ENCODE assay signal across 10 mouse cellular contexts in genomic region chr7:98415550-98415949, GRCm38 (mm10). TPM values are rescaled to one million over a fixed set of nuclear protein-coding genes. Genes with fewer than 3 reads are reported as not detected.
DNase-seq lines count a peak whose midpoint lies in the region; ATAC-seq lines count a peak whose summit lies in the region.
"Had no signal": no experiment of that assay in that cellular context is flagged by ENCODE, and none has a peak within 500 bp of the region (broad histone marks: within the 10 kb centered on the region; RNA-seq: fewer than 3 reads in every experiment).

No protein-coding gene starts in this region.

- H3K4me2 ChIP-seq in heart, embryonic 14.5 days (ENCODE audit: low read length), result no peak overlapping the region

- H3K4me3 ChIP-seq in heart, embryonic 14.5 days (ENCODE audit: control insufficient read depth in 1 of 2, insufficient read depth in 1 of 2, low read depth in 1 of 2, low read length in 2 of 2), result no peak overlapping the region
- H3K4me3 ChIP-seq: heart, adult 2 months had no signal

- 11% methylated on average over 3 of the region's 3 CpGs for WGBS in heart, embryonic 14.5 days

- no peaks in the 10 kb centered on the region for H3K27me3 ChIP-seq in heart, embryonic 14.5 days (ENCODE audit: control insufficient read depth, insufficient read depth, low read length)

- no peak overlapping the region for H3K9ac ChIP-seq in heart, embryonic 14.5 days (ENCODE audit: low read length)

- no peaks in the 10 kb centered on the region for H3K36me3 ChIP-seq in heart, embryonic 14.5 days (ENCODE audit: control insufficient read depth, insufficient read depth, low read length)

- no peaks in the 10 kb centered on the region for H3K9me3 ChIP-seq in heart, embryonic 14.5 days (ENCODE audit: control insufficient read depth, low read length)

- peak; percentile 35 for DNase-seq in gastrocnemius, postnatal 14 days
- DNase-seq in gastrocnemius, postnatal 10 days, result no peak
- DNase-seq in adrenal gland, postnatal 36 days, result peak; percentile 37 to 42
- DNase-seq in layer of hippocampus, adult 11-12 months (ENCODE audit: low spot score), result no peak
- DNase-seq in T-cell, adult 2 months (ENCODE audit: low spot score), result no peak
- DNase-seq in cerebellum, adult 9-10 months, result no peak
- DNase-seq: retina, postnatal 1 day had no signal

- H3K27ac ChIP-seq in heart, embryonic 14.5 days (replicated peaks in 1 of 2; ENCODE audit: control insufficient read depth in 1 of 2, insufficient read depth in 1 of 2, low read depth in 2 of 2, low read length in 2 of 2), result peak overlapping the region; percentile 55 to 71; a peak in 3 of 4 replicates
- H3K27ac ChIP-seq: heart, adult 2 months had no signal

- H3K4me1 ChIP-seq in heart, embryonic 14.5 days (ENCODE audit: control insufficient read depth in 2 of 2, insufficient read depth in 2 of 2, low read length in 2 of 2), result peaks cover 33 to 34% of the 10 kb centered on the region in 2 experiments

- no peak for ATAC-seq in heart, embryonic 14.5 days (ENCODE audit: insufficient number of reproducible peaks, insufficient read depth, low FRiP score, low read depth)
- ATAC-seq in megakaryocyte, adult 5-6 weeks (ENCODE audit: poor library complexity, severe bottlenecking), result peak; percentile 91

- intact Hi-C loops in gastrocnemius, postnatal 14 days (cut with DNase I; ENCODE audit: low total_unique reads), result no loop called here

RNA-seq across cellular contexts. Expression of gene Gucy2d, which starts 24.7 kb away (rescaled TPM):
- total RNA-seq in gastrocnemius, postnatal 14 days (2021), result under 1 TPM in 1 of 2 experiments, not detected in 1; 0.18 TPM
- total RNA-seq in gastrocnemius, postnatal 10 days (2021), result not detected
- not detected for total RNA-seq in adrenal gland, postnatal 36 days (2021)
- 0.13 TPM in 1 of 2 replicates, not detected in the other for polyA plus RNA-seq in heart, embryonic 14.5 days (2014; fragmentation: Nextera tagmentation; extraction: Ambion mirVana)
- total RNA-seq in megakaryocyte, adult 5-6 weeks (2015), result not detected in 2 replicates
- total RNA-seq in megakaryocyte, adult 5-6 weeks (2017), result not detected in 2 replicates

RNA-seq across cellular contexts. Expression of gene Tsku, which starts 54.4 kb away (rescaled TPM):
- total RNA-seq in gastrocnemius, postnatal 14 days (2021), result 1 to 10 TPM; 4.0 to 4.2 TPM
- 1 to 10 TPM; 4.6 to 8.9 TPM for total RNA-seq in gastrocnemius, postnatal 10 days (2021)
- 10 to 100 TPM; 19.8 to 23.4 TPM for total RNA-seq in adrenal gland, postnatal 36 days (2021)
- 5.7 and 6.5 TPM in 2 replicates for polyA plus RNA-seq in heart, embryonic 14.5 days (2014; fragmentation: Nextera tagmentation; extraction: Ambion mirVana)
- total RNA-seq in megakaryocyte, adult 5-6 weeks (2015), result not detected in 2 replicates
- 0.07 and 0.37 TPM in 2 replicates for total RNA-seq in megakaryocyte, adult 5-6 weeks (2017)

Comparison
In these comparisons a context has a peak if more than half of its experiments do, and no peak if none do; other contexts are left out.
1. DNase-seq: peak in gastrocnemius, postnatal 14 days (single experiment) and adrenal gland, postnatal 36 days (2 of 2); none in gastrocnemius, postnatal 10 days (single experiment), layer of hippocampus, adult 11-12 months (single experiment), T-cell, adult 2 months (single experiment) and cerebellum, adult 9-10 months (single experiment).